1 mouse cellular context compared by ENCODE assay signal in genomic region chr12:24879613-24880029, GRCm38 (mm10).
TF ChIP-seq lines count a peak whose summit lies in the region.

No protein-coding gene starts in this region.

TF ChIP-seq in MEL, 35 proteins besides CTCF, POLR2A, EP300 and RAD21 (continued from another document):
- TF ChIP-seq MXI1 (IDR thresholded peaks at IDR 0.05; ENCODE audit: low read depth, low read length) (no peak), ETS1 (IDR thresholded peaks at IDR 0.05; ENCODE audit: low read depth, low read length) (peak; percentile 94), USF1 (IDR thresholded peaks at IDR 0.05; ENCODE audit: low read depth, low read length) (0 out of 2 replicates have a peak, but pooled peaks have one; percentile 6), HCFC1 (IDR thresholded peaks at IDR 0.05; ENCODE audit: low read depth, low read length) (0 out of 2 replicates have a peak, but pooled peaks have one; percentile 43), SIN3A (IDR thresholded peaks at IDR 0.05; ENCODE audit: low read length) (peak; percentile 81; the same call in 1 of the 2 replicates), MYC (IDR thresholded peaks at IDR 0.05; ENCODE audit: low read depth, low read length) (0 out of 2 replicates have a peak, but pooled peaks have one; percentile 23), GATA1 (IDR thresholded peaks at IDR 0.05; ENCODE audit: low read depth, low read length) (peak; percentile 74), TCF12 (IDR thresholded peaks at IDR 0.05; ENCODE audit: low read depth, low read length) (peak; percentile 80), UBTF (IDR thresholded peaks at IDR 0.05; ENCODE audit: borderline replicate concordance, insufficient read depth, low read depth, low read length) (no peak), USF2 (IDR thresholded peaks at IDR 0.05; ENCODE audit: borderline replicate concordance in 1 of 2, insufficient read depth in 1 of 2, low read depth in 1 of 2, low read length in 2 of 2) (0 out of 4 replicates have a peak, but pooled peaks of 1 of the 2 experiments have one; percentile 3), JUND (IDR thresholded peaks at IDR 0.05; ENCODE audit: low read depth, low read length) (0 out of 2 replicates have a peak, but pooled peaks have one; percentile 23), ZNF384 (IDR thresholded peaks at IDR 0.05; ENCODE audit: low read depth, low read length) (0 out of 2 replicates have a peak, but pooled peaks have one; percentile 32)
TF ChIP-seq in MEL: peak in this region for 15.
